7 mouse cellular contexts compared by ENCODE assay signal in genomic region chr19:42045269-42046102, GRCm38 (mm10). TPM values are rescaled to one million over a fixed set of nuclear protein-coding genes. Genes with fewer than 3 reads are reported as not detected.
DNase-seq lines count a peak whose midpoint lies in the region; ATAC-seq lines count a peak whose summit lies in the region.

Hoga1 (plus strand) TSS chr19:42045610.

- peak within 1 kb of the TSS; percentile 48 for H3K4me2 ChIP-seq in hindbrain, embryonic 13.5 days

- peak; percentile 77 for ATAC-seq in hindbrain, embryonic 13.5 days (ENCODE audit: low FRiP score)

- no peak within 1 kb of the TSS for H3K27ac ChIP-seq in hindbrain, embryonic 13.5 days

- 0 out of 2 replicates have a peak, but pooled peaks cover 3% of the 10 kb centered on the region for H3K4me1 ChIP-seq in hindbrain, embryonic 13.5 days (replicated peaks)
- H3K4me1 ChIP-seq in megakaryocyte, embryonic 14.5 days, result peaks cover 12% of the 10 kb centered on the region

- H3K4me3 ChIP-seq in hindbrain, embryonic 13.5 days, result peak within 1 kb of the TSS; percentile 25
- peak within 1 kb of the TSS; percentile 72 for H3K4me3 ChIP-seq in megakaryocyte, embryonic 14.5 days (replicated peaks)

- WGBS in hindbrain, embryonic 13.5 days, result 22% methylated on average over 23 of the region's 23 CpGs

- no peaks in the 10 kb centered on the region for H3K36me3 ChIP-seq in hindbrain, embryonic 13.5 days
- no peaks in the 10 kb centered on the region for H3K36me3 ChIP-seq in megakaryocyte, embryonic 14.5 days (replicated peaks; ENCODE audit: low read length)

- H3K9me3 ChIP-seq in hindbrain, embryonic 13.5 days, result no peaks in the 10 kb centered on the region
- H3K9me3 ChIP-seq in megakaryocyte, embryonic 14.5 days, result no peaks in the 10 kb centered on the region

- intact Hi-C loops in left cerebral cortex, postnatal 10 days (cut with DNase I), result no loop called here

- no peaks in the 10 kb centered on the region for H3K27me3 ChIP-seq in hindbrain, embryonic 13.5 days
- H3K27me3 ChIP-seq in megakaryocyte, embryonic 14.5 days (replicated peaks), result peaks cover 52% of the 10 kb centered on the region

- no peak within 1 kb of the TSS for H3K9ac ChIP-seq in hindbrain, embryonic 13.5 days

- peak; percentile 74 for DNase-seq in WW6 (ENCODE audit: low read depth, low spot score)
- DNase-seq in cerebellum, postnatal 10 days, result peak; percentile 79 to 82
- DNase-seq in frontal cortex, postnatal 14 days (ENCODE audit: low spot score in 2 of 2), result peak; percentile 32 to 49
- peak; percentile 64 to 87 for DNase-seq in left cerebral cortex, postnatal 10 days (ENCODE audit: extremely low spot score in 1 of 2, low spot score in 2 of 2)
- DNase-seq in right cerebral cortex, postnatal 4 days, result peak; percentile 55

RNA-seq across cellular contexts. Expression of gene Hoga1, which starts in this region (rescaled TPM):
- polyA plus RNA-seq in hindbrain, embryonic 13.5 days (2015; fragmentation: Nextera tagmentation; extraction: Ambion mirVana), result 1.3 and 1.7 TPM in 2 replicates
- 1 to 10 TPM; 7.2 to 7.4 TPM for total RNA-seq in left cerebral cortex, postnatal 10 days (2021)
- 0.93 TPM in 1 of 2 replicates, not detected in the other for polyA plus RNA-seq in megakaryocyte, embryonic 14.5 days (2012; ENCODE audit: insufficient read depth, low replicate concordance)
